Mouse (Mus musculus) testis, adult 2 months (tissue): ENCODE measurements around the gene Fgf2. TPM values are rescaled to one million over a fixed set of nuclear protein-coding genes. Genes with fewer than 3 reads are reported as not detected.
A peak's percentile ranks its signal among the peaks of the same experiment; 100 is the strongest.

Experiments used
- H3K27ac ChIP-seq: fragments of 200-500 bp; 2 replicates; pipeline ENCODE4 v1.5.1; 2012; ENCODE audit warnings: low read depth, low read length; ENCODE audit not compliant: control insufficient read depth, insufficient read depth
- H3K27me3 ChIP-seq: fragments of 200-500 bp; 2 replicates; pipeline ENCODE4 v1.6.1; 2012; ENCODE audit warnings: mild to moderate bottlenecking, low read length, moderate library complexity; ENCODE audit not compliant: control insufficient read depth, insufficient read depth
- H3K36me3 ChIP-seq: fragments of 200-500 bp; 2 replicates; pipeline ENCODE4 v1.6.1; 2012; ENCODE audit warnings: mild to moderate bottlenecking, low read length; ENCODE audit not compliant: control insufficient read depth, insufficient read depth
- H3K4me1 ChIP-seq: fragments of 200-500 bp; 2 replicates; pipeline ENCODE4 v1.6.1; 2012; ENCODE audit warnings: low read length; ENCODE audit not compliant: control insufficient read depth, insufficient read depth
- H3K4me3 ChIP-seq: fragments of 200-500 bp; 2 replicates; pipeline ENCODE4 v1.5.1; 2012; ENCODE audit warnings: low read depth, mild to moderate bottlenecking, low read length, moderate library complexity, mixed read lengths; ENCODE audit not compliant: control insufficient read depth
- CTCF ChIP-seq: fragments of 200-500 bp; IDR thresholded peaks from 2 replicates; pipeline ENCODE4 v1.5.1; 2012; ENCODE audit warnings: low read depth, mild to moderate bottlenecking, inconsistent platforms, low read length, moderate library complexity; ENCODE audit not compliant: control insufficient read depth, insufficient read depth, insufficient replicate concordance
- POLR2A ChIP-seq: fragments of 200-500 bp; IDR thresholded peaks from 2 replicates; pipeline ENCODE4 v1.6.1; 2012; ENCODE audit warnings: low read depth, mild to moderate bottlenecking, inconsistent platforms, low read length, moderate library complexity; ENCODE audit not compliant: control insufficient read depth
- polyA plus RNA-seq: library from polyadenylated mRNA; depleted of rRNA; stranded (reverse); fragments of >200 nt; gene quantifications from 2 replicates; pipeline ENCODE4 v1.2.3, GENCODE M21; 2012

Fgf2 gene
- polyA plus RNA-seq, 1 experiment, result 0.57 TPM

- H3K4me3 ChIP-seq, result no peak overlapping the region
- no peaks in the 10 kb centered on the region for H3K4me1 ChIP-seq
- H3K36me3 ChIP-seq, result no peaks in the 10 kb centered on the region
- H3K27ac ChIP-seq, result no peak overlapping the region
- no peak for TF ChIP-seq POLR2A
- no peak for TF ChIP-seq CTCF
- no peaks in the 10 kb centered on the region for H3K27me3 ChIP-seq
Measured at GRCm38 (mm10) chr3:37354737-37355136, 6.6 kb downstream of the Fgf2 start.

GRCm38 (mm10) chr3:37360729-37361128 lies 12.6 kb downstream of the Fgf2 start:
- Histone ChIP-seq H3K36me3 (no peaks in the 10 kb centered on the region), H3K27me3 (no peaks in the 10 kb centered on the region), H3K27ac (no peak overlapping the region), H3K4me3 (no peak overlapping the region), H3K4me1 (no peaks in the 10 kb centered on the region)
- TF ChIP-seq CTCF (no peak), POLR2A (no peak)

GRCm38 (mm10) chr3:37365144-37365543 lies 17.0 kb downstream of the Fgf2 start:
- Histone ChIP-seq H3K36me3 (no peaks in the 10 kb centered on the region), H3K27me3 (no peaks in the 10 kb centered on the region), H3K4me1 (no peaks in the 10 kb centered on the region; the same call in 1 of the 2 replicates), H3K4me3 (no peak overlapping the region), H3K27ac (no peak overlapping the region)
- TF ChIP-seq POLR2A, result no peak
- no peak for TF ChIP-seq CTCF

- no peaks in the 10 kb centered on the region for H3K36me3 ChIP-seq
- no peak overlapping the region for H3K27ac ChIP-seq
- no peak overlapping the region for H3K4me3 ChIP-seq
- TF ChIP-seq CTCF, result no peak
- TF ChIP-seq POLR2A, result no peak
- no peaks in the 10 kb centered on the region for H3K27me3 ChIP-seq
- no peaks in the 10 kb centered on the region; the same call in 1 of the 2 replicates for H3K4me1 ChIP-seq
Measured at GRCm38 (mm10) chr3:37365976-37366375, 17.8 kb downstream of the Fgf2 start.

GRCm38 (mm10) chr3:37366381-37367053 lies 18.4 kb downstream of the Fgf2 start:
- no peak overlapping the region for H3K27ac ChIP-seq
- no peak for TF ChIP-seq CTCF
- no peak for TF ChIP-seq POLR2A

DNA sequence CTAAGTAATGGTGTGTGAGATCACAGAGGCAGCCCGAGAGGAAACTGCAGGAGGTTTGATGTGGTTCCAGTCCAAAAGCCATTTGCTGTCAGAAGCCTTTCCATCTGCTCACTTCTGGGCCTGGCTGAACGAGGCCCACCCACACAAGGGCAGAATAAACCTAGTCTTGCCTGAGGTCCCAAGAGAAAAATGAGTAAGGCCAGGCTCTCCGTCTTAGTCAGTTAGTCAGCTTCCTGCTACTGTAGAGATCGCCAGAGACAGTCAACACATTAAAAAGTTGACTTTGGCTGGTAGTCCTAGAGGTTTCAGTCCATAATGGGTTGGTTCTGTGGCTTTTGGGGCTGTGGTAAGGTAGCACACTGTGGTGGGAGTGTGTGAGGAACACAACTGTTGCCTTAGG lies 22.3 kb downstream of the Fgf2 start:
- Histone ChIP-seq H3K27me3 (no peaks in the 10 kb centered on the region), H3K4me3 (no peak overlapping the region), H3K36me3 (no peaks in the 10 kb centered on the region), H3K27ac (no peak overlapping the region), H3K4me1 (no peaks in the 10 kb centered on the region; the same call in 1 of the 2 replicates)
- no peak for TF ChIP-seq CTCF
- no peak for TF ChIP-seq POLR2A

More at GRCm38 (mm10) chr3:37366381-37367053, 18.4 kb downstream of the Fgf2 start:
- Histone ChIP-seq H3K36me3 (no peaks in the 10 kb centered on the region), H3K4me1 (no peaks in the 10 kb centered on the region; the same call in 1 of the 2 replicates), H3K27me3 (no peaks in the 10 kb centered on the region), H3K4me3 (no peak overlapping the region)

GRCm38 (mm10) chr3:37373712-37374111 lies 25.6 kb downstream of the Fgf2 start:
- TF ChIP-seq POLR2A (no peak), CTCF (no peak)
- Histone ChIP-seq H3K4me1 (0 out of 2 replicates have a peak, but pooled peaks cover 3% of the 10 kb centered on the region), H3K4me3 (no peak overlapping the region), H3K36me3 (no peaks in the 10 kb centered on the region), H3K27me3 (no peaks in the 10 kb centered on the region), H3K27ac (peak overlapping the region; percentile 42)
